Mouse (Mus musculus) right cerebral cortex, postnatal 4 days (tissue): ENCODE data around the gene Ccdc13.

Source experiments
- DNase-seq: peaks from one replicate; pipeline ENCODE4 v3.0.0-alpha.2; 2022

Gene Ccdc13

GRCm38 (mm10) chr9:121798887-121799520 lies 40.3 kb downstream of the Ccdc13 start:
- no peak for DNase-seq

- no peak for DNase-seq
Observed at GRCm38 (mm10) chr9:121797722-121798121, 41.5 kb downstream of the Ccdc13 start.

GRCm38 (mm10) chr9:121794972-121795539 lies 44.2 kb downstream of the Ccdc13 start:
- no peak for DNase-seq

- no peak for DNase-seq
Observed at GRCm38 (mm10) chr9:121791757-121792521, 47.3 kb downstream of the Ccdc13 start, which contains the start of gene Hhatl. Hhatl (minus strand) TSS chr9:121792507.

GRCm38 (mm10) chr9:121791206-121791605 lies 48.1 kb downstream of the Ccdc13 start:
- DNase-seq: peak; percentile 56

GRCm38 (mm10) chr9:121786359-121786758 lies 52.9 kb downstream of the Ccdc13 start:
- DNase-seq: no peak

- DNase-seq: no peak
Observed at GRCm38 (mm10) chr9:121785261-121785660, 54.0 kb downstream of the Ccdc13 start.

- DNase-seq: no peak
Observed at GRCm38 (mm10) chr9:121784801-121785200, 54.5 kb downstream of the Ccdc13 start.

GRCm38 (mm10) chr9:121778066-121778624 lies 61.1 kb downstream of the Ccdc13 start:
- peak; percentile 69 for DNase-seq

- no peak for DNase-seq
Observed at GRCm38 (mm10) chr9:121777484-121778065, 61.7 kb downstream of the Ccdc13 start, which contains the start of gene Klhl40. Klhl40 (plus strand) TSS chr9:121777607.

GRCm38 (mm10) chr9:121776511-121776910 lies 62.8 kb downstream of the Ccdc13 start:
- no peak for DNase-seq

- no peak for DNase-seq
Observed at GRCm38 (mm10) chr9:121775951-121776350, 63.3 kb downstream of the Ccdc13 start.

GRCm38 (mm10) chr9:121772412-121772811 lies 66.8 kb downstream of the Ccdc13 start:
- no peak for DNase-seq

GRCm38 (mm10) chr9:121765166-121765855 lies 74.0 kb downstream of the Ccdc13 start:
- DNase-seq: no peak

- no peak for DNase-seq
Observed at GRCm38 (mm10) chr9:121763716-121764115, 75.5 kb downstream of the Ccdc13 start.

- no peak for DNase-seq
Observed at GRCm38 (mm10) chr9:121762761-121763160, 76.5 kb downstream of the Ccdc13 start.

- no peak for DNase-seq
Observed at GRCm38 (mm10) chr9:121762248-121762647, 77.0 kb downstream of the Ccdc13 start.

- no peak for DNase-seq
Observed at GRCm38 (mm10) chr9:121761787-121762186, 77.5 kb downstream of the Ccdc13 start.

- no peak for DNase-seq
Observed at GRCm38 (mm10) chr9:121761091-121761665, 78.1 kb downstream of the Ccdc13 start.

- peak; percentile 58 for DNase-seq
Observed at GRCm38 (mm10) chr9:121760271-121761090, 78.8 kb downstream of the Ccdc13 start.
